Mouse (Mus musculus): ENCODE results near the gene Syn1. TPM values are rescaled to one million over a fixed set of nuclear protein-coding genes. Genes with fewer than 3 reads are reported as not detected.

Syn1 gene
- total RNA-seq, 2 experiments from 2014 or later = not detected

- no peak for ATAC-seq (replicated peaks; ENCODE audit: low FRiP score, low TSS enrichment, poor library complexity, severe bottlenecking)
These were observed 57.4 kb downstream of the Syn1 start for GRCm38 (mm10) chrX:20863161-20864101.

GRCm38 (mm10) chrX:20862105-20863065 lies 58.4 kb downstream of the Syn1 start:
- no peak for ATAC-seq (replicated peaks; ENCODE audit: low FRiP score, low TSS enrichment, poor library complexity, severe bottlenecking)

GRCm38 (mm10) chrX:20861453-20862104 lies 59.2 kb downstream of the Syn1 start:
- no peak for ATAC-seq (replicated peaks; ENCODE audit: low FRiP score, low TSS enrichment, poor library complexity, severe bottlenecking)

- no peak for ATAC-seq (replicated peaks; ENCODE audit: low FRiP score, low TSS enrichment, poor library complexity, severe bottlenecking)
These were observed 67.0 kb downstream of the Syn1 start for GRCm38 (mm10) chrX:20853794-20854193.

- peak; percentile 100 for ATAC-seq (replicated peaks; ENCODE audit: low FRiP score, low TSS enrichment, poor library complexity, severe bottlenecking)
These were observed 72.4 kb downstream of the Syn1 start for GRCm38 (mm10) chrX:20848256-20848984.

- no peak for ATAC-seq (replicated peaks; ENCODE audit: low FRiP score, low TSS enrichment, poor library complexity, severe bottlenecking)
These were observed 73.0 kb downstream of the Syn1 start for GRCm38 (mm10) chrX:20847816-20848215.

GRCm38 (mm10) chrX:20847232-20847631 lies 73.6 kb downstream of the Syn1 start:
- ATAC-seq (replicated peaks; ENCODE audit: low FRiP score, low TSS enrichment, poor library complexity, severe bottlenecking) = no peak

- no peak for ATAC-seq (replicated peaks; ENCODE audit: low FRiP score, low TSS enrichment, poor library complexity, severe bottlenecking)
These were observed 91.9 kb downstream of the Syn1 start for GRCm38 (mm10) chrX:20828934-20829333.

GRCm38 (mm10) chrX:20819708-20820426 lies 100.9 kb downstream of the Syn1 start:
- ATAC-seq (replicated peaks; ENCODE audit: low FRiP score, low TSS enrichment, poor library complexity, severe bottlenecking) = peak; percentile 91

GRCm38 (mm10) chrX:20819204-20819628 lies 101.6 kb downstream of the Syn1 start:
- ATAC-seq (replicated peaks; ENCODE audit: low FRiP score, low TSS enrichment, poor library complexity, severe bottlenecking) = peak; percentile 98

GRCm38 (mm10) chrX:20816974-20817373 lies 103.8 kb downstream of the Syn1 start:
- ATAC-seq (replicated peaks; ENCODE audit: low FRiP score, low TSS enrichment, poor library complexity, severe bottlenecking) = no peak

Other genes with a start within 250 kb of the Syn1 start
- 82.1 and 92.3 TPM in 2 replicates for gene Cdk16, start 233.1 kb downstream of the Syn1 start, total RNA-seq (2014; fragmentation: Nextera tagmentation)
- 18.3 and 22.2 TPM in 2 replicates for gene Cdk16, start 233.1 kb downstream of the Syn1 start, total RNA-seq (2017)
- gene Usp11, start 217.1 kb downstream of the Syn1 start, total RNA-seq (2014; fragmentation: Nextera tagmentation) = 32.0 and 35.7 TPM in 2 replicates
- gene Usp11, start 217.1 kb downstream of the Syn1 start, total RNA-seq (2017) = 24.4 and 26.5 TPM in 2 replicates
- gene Araf, start 123.2 kb downstream of the Syn1 start, total RNA-seq (2014; fragmentation: Nextera tagmentation) = 101 and 125 TPM in 2 replicates
- gene Araf, start 123.2 kb downstream of the Syn1 start, total RNA-seq (2017) = 33.5 and 40.7 TPM in 2 replicates
- not detected in 2 replicates for gene Timp1, start 50.8 kb downstream of the Syn1 start, total RNA-seq (2014; fragmentation: Nextera tagmentation)
- not detected in 2 replicates for gene Timp1, start 50.8 kb downstream of the Syn1 start, total RNA-seq (2017)
- gene Cfp, start 10.6 kb upstream of the Syn1 start, total RNA-seq (2014; fragmentation: Nextera tagmentation) = 0.72 and 5.6 TPM in 2 replicates
- gene Cfp, start 10.6 kb upstream of the Syn1 start, total RNA-seq (2017) = 1.8 and 4.2 TPM in 2 replicates
- gene Elk1, start 29.6 kb upstream of the Syn1 start, total RNA-seq (2014; fragmentation: Nextera tagmentation) = 5.3 and 9.8 TPM in 2 replicates
- 2.1 and 2.2 TPM in 2 replicates for gene Elk1, start 29.6 kb upstream of the Syn1 start, total RNA-seq (2017)
- 45.3 and 61.1 TPM in 2 replicates for gene Uxt, start 41.0 kb upstream of the Syn1 start, total RNA-seq (2014; fragmentation: Nextera tagmentation)
- gene Uxt, start 41.0 kb upstream of the Syn1 start, total RNA-seq (2017) = 30.0 and 42.4 TPM in 2 replicates
- 15.7 and 19.1 TPM in 2 replicates for gene Zfp182, start 141.3 kb upstream of the Syn1 start, total RNA-seq (2014; fragmentation: Nextera tagmentation)
- gene Zfp182, start 141.3 kb upstream of the Syn1 start, total RNA-seq (2017) = 11.2 and 15.5 TPM in 2 replicates
- not detected in 2 replicates for gene Spaca5, start 147.4 kb upstream of the Syn1 start, total RNA-seq (2014; fragmentation: Nextera tagmentation)
- gene Spaca5, start 147.4 kb upstream of the Syn1 start, total RNA-seq (2017) = not detected in 2 replicates
- gene Zfp300, start 168.5 kb upstream of the Syn1 start, total RNA-seq (2014; fragmentation: Nextera tagmentation) = 0.07 TPM in 1 of 2 replicates, not detected in the other
- gene Zfp300, start 168.5 kb upstream of the Syn1 start, total RNA-seq (2017) = 0.19 TPM in 1 of 2 replicates, not detected in the other
- gene Ssxa1, start 194.8 kb upstream of the Syn1 start, total RNA-seq (2014; fragmentation: Nextera tagmentation) = not detected in 2 replicates
- not detected in 2 replicates for gene Ssxa1, start 194.8 kb upstream of the Syn1 start, total RNA-seq (2017)

Measured in megakaryocyte-erythroid progenitor cell, adult 5-6 weeks (primary cell).